Mouse (Mus musculus) kidney, adult 2 months (tissue): Measurements from ENCODE around the gene Tmc4.

Experiments
- CTCF ChIP-seq: fragments of 200-500 bp; conservative IDR thresholded peaks from 2 replicates; pipeline ENCODE4 v1.5.1; 2011; ENCODE audit warnings: low read depth, mild to moderate bottlenecking, control low read depth, low read length, moderate library complexity, mixed read lengths; ENCODE audit not compliant: insufficient read depth, insufficient read length
- POLR2A ChIP-seq: fragments of 200-500 bp; IDR thresholded peaks from one replicate; pipeline ENCODE4 v1.6.1; 2011; ENCODE audit warnings: low read depth, low read length, control low read depth

GRCm38 (mm10) chr7:3643412-3643811 lies 33.9 kb downstream of the Tmc4 start:
- TF ChIP-seq CTCF (no peak), POLR2A (no peak)
